Mouse (Mus musculus): Measurements from ENCODE around the gene Fcgbp.
"Not testable (repeated sequence)": the region's sequence is repeated elsewhere in the genome, so short reads cannot be mapped to it uniquely, and the experiment has no call there.

- not testable (repeated sequence) for TF ChIP-seq CTCF, EP300 (IDR thresholded peaks at IDR 0.05; ENCODE audit: low read depth)
Measured at GRCm38 (mm10) chr7:28102936-28103335, 31.9 kb downstream of the Fcgbp start.

All from liver, postnatal 0 days (tissue).